Mouse (Mus musculus) midbrain, embryonic 11.5 days (tissue): ENCODE results near the gene Nt5dc2. TPM values are rescaled to one million over a fixed set of nuclear protein-coding genes. Genes with fewer than 3 reads are reported as not detected.

Experiments
- ATAC-seq: fragments of 200-750 bp; cut with Nextera tagmentation; 2 replicates; pipeline ENCODE4 v1.8.0; 2017; ENCODE audit warnings: moderate TSS enrichment, moderate library complexity; ENCODE audit not compliant: low FRiP score
- DNase-seq: peaks from one replicate; pipeline ENCODE4 v3.0.0; 2015; ENCODE audit warnings: low spot score; ENCODE audit errors: missing footprints
- H3K27ac ChIP-seq: fragments of 300-500 bp; sonication (generic); 2 replicates; pipeline ENCODE4 v1.5.1; 2014; ENCODE audit warnings: low read depth, low read length
- H3K27me3 ChIP-seq: fragments of 300-500 bp; sonication (generic); 2 replicates; pipeline ENCODE4 v1.6.1; 2014; ENCODE audit warnings: mild to moderate bottlenecking, low read length, moderate library complexity, mixed read lengths; ENCODE audit not compliant: control insufficient read depth, insufficient read depth
- H3K36me3 ChIP-seq: fragments of 300-500 bp; sonication (generic); 2 replicates; pipeline ENCODE4 v1.6.1; 2014; ENCODE audit warnings: mild to moderate bottlenecking, low read length, moderate library complexity, mixed read lengths; ENCODE audit not compliant: control insufficient read depth, insufficient read depth
- H3K4me1 ChIP-seq: fragments of 300-500 bp; sonication (generic); 2 replicates; pipeline ENCODE4 v1.6.1; 2014; ENCODE audit warnings: low read length; ENCODE audit not compliant: control insufficient read depth, insufficient read depth
- H3K4me2 ChIP-seq: fragments of 300-500 bp; sonication (generic); 2 replicates; pipeline ENCODE4 v1.6.1; 2014; ENCODE audit warnings: mild to moderate bottlenecking, moderate library complexity
- H3K4me3 ChIP-seq: fragments of 300-500 bp; sonication (generic); 2 replicates; pipeline ENCODE4 v1.5.1; 2014; ENCODE audit warnings: low read depth, low read length
- H3K9ac ChIP-seq: fragments of 300-500 bp; sonication (generic); 2 replicates; pipeline ENCODE4 v1.6.1; 2014; ENCODE audit warnings: low read length
- H3K9me3 ChIP-seq: fragments of 300-500 bp; sonication (generic); 2 replicates; pipeline ENCODE4 v1.6.1; 2016; ENCODE audit warnings: low read length; ENCODE audit not compliant: control insufficient read depth
- WGBS: fragments of 180-500 bp; shearing (Covaris S2); extraction: QIAGEN DNeasy Blood & Tissue Kit; methylation state at CpG from one replicate; pipeline ENCODE4 v1.1.7; 2014; 5-methylcytosine and 5-hydroxymethylcytosine counted together
- polyA plus RNA-seq: library from polyadenylated mRNA; unstranded; fragments of >200 nt; fragmentation: Nextera tagmentation; extraction: Ambion mirVana; gene quantifications from 2 replicates; pipeline ENCODE4 v1.2.1, GENCODE M21; 2014

The Nt5dc2 gene
- polyA plus RNA-seq, 1 experiment from 2014 or later = 520 TPM

GRCm38 (mm10) chr14:31115522-31115921 lies 15.3 kb upstream of the Nt5dc2 start:
- Histone ChIP-seq H3K27me3 (no peaks in the 10 kb centered on the region), H3K36me3 (peaks cover 11% of the 10 kb centered on the region)

GRCm38 (mm10) chr14:31125106-31126075 lies 5.5 kb upstream of the Nt5dc2 start:
- WGBS = 79% methylated on average over 9 of the region's 9 CpGs
- Histone ChIP-seq H3K27me3 (no peaks in the 10 kb centered on the region), H3K9me3 (no peaks in the 10 kb centered on the region), H3K36me3 (no peaks in the 10 kb centered on the region; the same call in 1 of the 2 replicates), H3K4me2 (no peak overlapping the region), H3K9ac (no peak overlapping the region), H3K27ac (no peak overlapping the region), H3K4me1 (peaks cover 12% of the 10 kb centered on the region), H3K4me3 (no peak overlapping the region)
- no peak for ATAC-seq
- no peak for DNase-seq

More at GRCm38 (mm10) chr14:31115522-31115921, 15.3 kb upstream of the Nt5dc2 start:
- Histone ChIP-seq H3K4me1 (no peaks in the 10 kb centered on the region), H3K27ac (no peak overlapping the region), H3K4me3 (no peak overlapping the region), H3K4me2 (no peak overlapping the region), H3K9ac (no peak overlapping the region), H3K9me3 (no peaks in the 10 kb centered on the region)
- WGBS = 79% methylated on average over 2 of the region's 2 CpGs
- ATAC-seq (no peak), DNase-seq (no peak)

- no peak for ATAC-seq
- no peak overlapping the region for H3K4me3 ChIP-seq
- WGBS = 93% methylated on average over 8 of the region's 8 CpGs
- peaks cover 14% of the 10 kb centered on the region for H3K4me1 ChIP-seq
- H3K9me3 ChIP-seq = no peaks in the 10 kb centered on the region
- H3K4me2 ChIP-seq = no peak overlapping the region
- no peak for DNase-seq
- no peaks in the 10 kb centered on the region; the same call in 1 of the 2 replicates for H3K36me3 ChIP-seq
- no peaks in the 10 kb centered on the region for H3K27me3 ChIP-seq
- no peak overlapping the region for H3K27ac ChIP-seq
- H3K9ac ChIP-seq = no peak overlapping the region
Measured at GRCm38 (mm10) chr14:31126826-31127225, 4.0 kb upstream of the Nt5dc2 start.

GRCm38 (mm10) chr14:31128101-31128825 lies 2.6 kb upstream of the Nt5dc2 start:
- Histone ChIP-seq H3K27me3 (no peaks in the 10 kb centered on the region), H3K4me2 (peak overlapping the region; percentile 81), H3K27ac (peak overlapping the region; percentile 48; the same call in 1 of the 2 replicates), H3K4me1 (peaks cover 29% of the 10 kb centered on the region), H3K9ac (peak overlapping the region; percentile 73), H3K36me3 (no peaks in the 10 kb centered on the region; the same call in 1 of the 2 replicates), H3K9me3 (no peaks in the 10 kb centered on the region), H3K4me3 (peak overlapping the region; percentile 64)
- ATAC-seq = 0 out of 2 replicates have a peak, but pooled peaks have one; percentile 0
- 3% methylated on average over 23 of the region's 23 CpGs for WGBS
- DNase-seq = no peak

- H3K4me2 ChIP-seq = peak within 1 kb of the TSS; percentile 81
- H3K36me3 ChIP-seq = no peaks in the 10 kb centered on the region; the same call in 1 of the 2 replicates
- H3K27me3 ChIP-seq = no peaks in the 10 kb centered on the region
- H3K4me1 ChIP-seq = peaks cover 30% of the 10 kb centered on the region
- H3K9me3 ChIP-seq = no peaks in the 10 kb centered on the region
- WGBS = under 1% methylated on average over 33 of the region's 33 CpGs
- peak within 1 kb of the TSS; percentile 64 for H3K4me3 ChIP-seq
- DNase-seq = peak; percentile 99
- peak within 1 kb of the TSS; percentile 73 for H3K9ac ChIP-seq
- peak; percentile 92 for ATAC-seq
- peak within 1 kb of the TSS; percentile 48; the same call in 1 of the 2 replicates for H3K27ac ChIP-seq
Measured at GRCm38 (mm10) chr14:31128826-31129219, 2.0 kb upstream of the Nt5dc2 start, which contains the start of gene Smim4. Smim4 (minus strand) TSS chr14:31128956.

- no peak for DNase-seq
- H3K4me3 ChIP-seq = peak overlapping the region; percentile 4; the same call in 1 of the 2 replicates
- peak overlapping the region; percentile 90 for H3K27ac ChIP-seq
- peak overlapping the region; percentile 97 for H3K9ac ChIP-seq
- no peaks in the 10 kb centered on the region; the same call in 1 of the 2 replicates for H3K36me3 ChIP-seq
- ATAC-seq = no peak
- no peaks in the 10 kb centered on the region for H3K9me3 ChIP-seq
- 70% methylated on average over 15 of the region's 15 CpGs for WGBS
- H3K4me1 ChIP-seq = peaks cover 30% of the 10 kb centered on the region
- H3K27me3 ChIP-seq = no peaks in the 10 kb centered on the region
- H3K4me2 ChIP-seq = peak overlapping the region; percentile 85
Measured at GRCm38 (mm10) chr14:31129326-31130235, 1.3 kb upstream of the Nt5dc2 start.

- Histone ChIP-seq H3K27ac (peak overlapping the region; percentile 90), H3K9me3 (no peaks in the 10 kb centered on the region), H3K27me3 (no peaks in the 10 kb centered on the region), H3K36me3 (peaks cover 10% of the 10 kb centered on the region), H3K4me2 (peak overlapping the region; percentile 85), H3K4me1 (peaks cover 27% of the 10 kb centered on the region), H3K4me3 (peak overlapping the region; percentile 92), H3K9ac (peak overlapping the region; percentile 97)
- WGBS = under 1% methylated on average over 43 of the region's 43 CpGs
- DNase-seq = peak; percentile 93
- ATAC-seq = no peak
Measured at GRCm38 (mm10) chr14:31131272-31131821, 494 bp downstream of the Nt5dc2 start.

- H3K9ac ChIP-seq = peak overlapping the region; percentile 97
- peaks cover 27% of the 10 kb centered on the region for H3K4me1 ChIP-seq
- WGBS = 13% methylated on average over 6 of the region's 6 CpGs
- H3K27ac ChIP-seq = no peak overlapping the region
- peaks cover 17% of the 10 kb centered on the region for H3K36me3 ChIP-seq
- peak overlapping the region; percentile 92 for H3K4me3 ChIP-seq
- H3K27me3 ChIP-seq = no peaks in the 10 kb centered on the region
- H3K9me3 ChIP-seq = no peaks in the 10 kb centered on the region
- ATAC-seq (no peak), DNase-seq (no peak)
- H3K4me2 ChIP-seq = peak overlapping the region; percentile 85
Measured at GRCm38 (mm10) chr14:31132031-31132430, 1.2 kb downstream of the Nt5dc2 start.
